Mouse (Mus musculus) liver, embryonic 18 days (tissue): ENCODE measurements around the gene Cenpx. TPM values are rescaled to one million over a fixed set of nuclear protein-coding genes. Genes with fewer than 3 reads are reported as not detected.

Experiments
- polyA plus RNA-seq: library from polyadenylated mRNA; depleted of rRNA; stranded (reverse); fragments of >200 nt; gene quantifications from 2 replicates; pipeline ENCODE4 v1.2.3, GENCODE M21; 2012; rRNA removed

Cenpx gene
- polyA plus RNA-seq, result 54.1 and 60.7 TPM in 2 replicates

GRCm38 (mm10) chr11:120713580-120714518 lies at the start of gene Cenpx, which contains the start of gene Lrrc45:
Gene Cenpx (minus strand): TSS chr11:120713738.
Gene Lrrc45 (plus strand): TSS chr11:120713925.

DNA sequence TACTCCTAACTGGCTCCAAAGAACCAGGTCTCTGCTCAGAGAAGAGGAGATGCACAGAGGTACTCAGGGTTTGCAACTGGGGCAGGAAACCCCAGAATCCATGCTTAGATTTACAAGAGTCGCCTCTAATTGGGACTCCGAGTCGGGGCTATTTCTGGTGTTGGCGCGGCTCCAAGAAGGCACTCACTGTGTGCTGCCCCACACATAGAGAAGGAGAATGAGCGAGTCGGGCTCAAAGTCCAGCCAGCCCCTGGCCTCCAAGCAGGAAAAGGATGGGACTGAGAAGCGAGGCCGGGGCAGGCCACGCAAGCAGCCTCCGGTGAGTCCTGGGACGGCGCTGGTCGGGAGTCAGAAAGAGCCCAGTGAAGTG lies 49.1 kb upstream of the Cenpx start, which contains the start of gene Hmga1b:
Gene Hmga1b (plus strand): TSS at position 123 of the 370 bp plus-strand sequence.

GRCm38 (mm10) chr11:120731858-120732680 lies 18.5 kb upstream of the Cenpx start, which contains the start of gene Cbr2:
Gene Cbr2 (minus strand): TSS chr11:120732114.

DNA sequence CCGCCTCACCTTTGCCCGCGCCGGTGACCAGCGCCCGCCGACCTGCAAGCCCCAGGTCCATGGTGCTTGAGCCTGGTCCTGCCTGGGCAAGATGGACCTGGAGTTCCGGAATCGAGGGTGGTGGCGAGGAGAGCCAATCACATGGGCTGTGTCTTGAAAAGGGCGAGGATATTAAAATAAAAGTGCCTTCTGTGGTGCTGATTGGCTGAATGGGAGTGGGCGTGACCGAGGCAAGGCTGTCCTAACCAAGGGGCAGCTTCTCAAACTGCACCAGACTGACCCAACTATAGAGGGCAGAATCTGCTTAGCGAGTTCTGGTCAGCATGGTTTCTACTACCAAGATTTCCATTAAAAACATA lies 13.6 kb upstream of the Cenpx start, which contains the start of gene Dcxr:
Gene Dcxr (minus strand): TSS at position 113 of the 359 bp plus-strand sequence.

GRCm38 (mm10) chr11:120721124-120722066 lies 7.9 kb upstream of the Cenpx start, which contains the start of gene Rac3:
Gene Rac3 (plus strand): TSS chr11:120721470.

DNA sequence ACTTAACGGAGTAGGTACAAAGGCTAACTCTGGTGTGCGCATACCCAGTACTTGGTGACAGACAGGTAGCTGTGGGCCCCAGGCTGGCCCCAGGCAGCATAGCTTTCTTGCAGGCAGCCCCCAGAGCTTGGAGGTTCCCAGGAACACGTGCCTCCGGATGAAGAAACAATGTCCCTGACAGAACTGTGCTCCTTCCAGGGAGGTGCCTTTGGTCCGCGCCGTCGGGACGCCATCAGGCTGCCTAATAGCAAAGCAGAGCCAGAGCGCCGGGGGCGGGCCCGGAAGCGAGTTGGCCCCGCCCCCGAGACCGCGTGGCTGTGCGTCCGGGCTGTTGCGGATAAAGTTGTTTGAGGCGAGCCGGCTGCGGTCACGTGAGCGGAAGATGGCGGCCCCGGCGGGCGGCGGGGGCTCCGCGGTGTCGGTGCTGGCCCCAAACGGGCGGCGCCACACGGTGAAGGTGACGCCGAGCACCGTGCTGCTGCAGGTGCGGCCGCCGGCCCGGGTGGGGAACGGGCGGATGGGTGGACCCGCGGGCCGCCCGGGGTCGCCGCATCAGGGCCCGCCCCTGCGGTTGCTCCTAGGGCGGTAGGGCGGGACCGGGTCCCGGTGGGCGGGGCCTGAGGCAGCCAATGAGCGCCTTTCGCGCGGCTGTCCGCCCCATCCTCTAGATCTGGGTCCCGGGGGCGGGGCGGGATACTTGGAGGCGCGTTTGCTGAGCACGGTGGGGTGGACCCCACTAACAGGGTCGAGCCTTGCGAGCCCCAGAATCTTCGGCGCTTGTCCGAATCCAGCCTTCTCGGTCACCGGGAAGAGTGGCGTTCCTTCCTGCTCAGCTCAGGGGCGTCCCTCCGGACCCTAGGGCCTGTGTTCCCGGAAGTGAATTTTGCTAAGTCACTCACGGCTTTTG lies 40.6 kb downstream of the Cenpx start, which contains the start of gene Aspscr1:
Gene Aspscr1 (plus strand): TSS at position 287 of the 907 bp plus-strand sequence.

GRCm38 (mm10) chr11:120661076-120661460 lies 52.5 kb downstream of the Cenpx start, which contains the start of gene Notum:
Gene Notum (minus strand): TSS chr11:120661175.

Other genes with a start within 250 kb of the Cenpx start
- gene Arl16, start 246.1 kb downstream of the Cenpx start, polyA plus RNA-seq, result 11.1 and 11.7 TPM in 2 replicates
- 72.1 and 77.6 TPM in 2 replicates for gene Mrpl12, start 229.1 kb downstream of the Cenpx start, polyA plus RNA-seq
- gene Slc25a10, start 221.9 kb downstream of the Cenpx start, polyA plus RNA-seq, result 30.6 and 30.7 TPM in 2 replicates
- gene Gcgr, start 183.0 kb downstream of the Cenpx start, polyA plus RNA-seq, result 49.1 and 58.0 TPM in 2 replicates
- gene Mcrip1, start 164.0 kb downstream of the Cenpx start, polyA plus RNA-seq, result 41.8 and 45.5 TPM in 2 replicates
- gene Ppp1r27, start 162.6 kb downstream of the Cenpx start, polyA plus RNA-seq, result not detected in 2 replicates
- gene P4hb, start 140.5 kb downstream of the Cenpx start, polyA plus RNA-seq, result 432 and 494 TPM in 2 replicates
- gene Arhgdia, start 132.1 kb downstream of the Cenpx start, polyA plus RNA-seq, result 142 and 152 TPM in 2 replicates
- 49.6 and 60.6 TPM in 2 replicates for gene Alyref, start 115.4 kb downstream of the Cenpx start, polyA plus RNA-seq
- gene Anapc11, start 115.3 kb downstream of the Cenpx start, polyA plus RNA-seq, result 34.4 and 36.3 TPM in 2 replicates
- 4.7 TPM in 2 replicates for gene Npb, start 105.3 kb downstream of the Cenpx start, polyA plus RNA-seq
- gene Pcyt2, start 95.8 kb downstream of the Cenpx start, polyA plus RNA-seq, result 389 and 419 TPM in 2 replicates
- 30.4 and 32.8 TPM in 2 replicates for gene Sirt7, start 88.5 kb downstream of the Cenpx start, polyA plus RNA-seq
- 28.0 and 31.0 TPM in 2 replicates for gene Mafg, start 80.1 kb downstream of the Cenpx start, polyA plus RNA-seq
- gene Pycr1, start 70.0 kb downstream of the Cenpx start, polyA plus RNA-seq, result 6.9 and 7.8 TPM in 2 replicates
- gene Myadml2, start 65.6 kb downstream of the Cenpx start, polyA plus RNA-seq, result 0.19 and 0.43 TPM in 2 replicates
- 0.25 and 0.26 TPM in 2 replicates for gene Notum, start 52.6 kb downstream of the Cenpx start, polyA plus RNA-seq
- 23.8 and 25.4 TPM in 2 replicates for gene Aspscr1, start 40.8 kb downstream of the Cenpx start, polyA plus RNA-seq
- 7.4 and 8.9 TPM in 2 replicates for gene Lrrc45, start 187 bp upstream of the Cenpx start, polyA plus RNA-seq
- gene Rac3, start 7.7 kb upstream of the Cenpx start, polyA plus RNA-seq, result 1.2 and 1.7 TPM in 2 replicates
- gene Dcxr, start 13.5 kb upstream of the Cenpx start, polyA plus RNA-seq, result 42.2 and 46.5 TPM in 2 replicates
- 0.03 and 0.24 TPM in 2 replicates for gene Cbr2, start 18.4 kb upstream of the Cenpx start, polyA plus RNA-seq
- gene Hmga1b, start 49.1 kb upstream of the Cenpx start, polyA plus RNA-seq, result 1.1 TPM in 2 replicates
- 5.5 and 6.7 TPM in 2 replicates for gene Rfng, start 70.5 kb upstream of the Cenpx start, polyA plus RNA-seq
- gene Gps1, start 70.5 kb upstream of the Cenpx start, polyA plus RNA-seq, result 49.2 and 50.9 TPM in 2 replicates
- 25.6 and 27.9 TPM in 2 replicates for gene Dus1l, start 82.7 kb upstream of the Cenpx start, polyA plus RNA-seq
- 99.0 and 126 TPM in 2 replicates for gene Fasn, start 110.8 kb upstream of the Cenpx start, polyA plus RNA-seq
- gene Ccdc57, start 219.1 kb upstream of the Cenpx start, polyA plus RNA-seq, result 1.3 and 1.6 TPM in 2 replicates
- 22.8 and 24.2 TPM in 2 replicates for gene Slc16a3, start 234.7 kb upstream of the Cenpx start, polyA plus RNA-seq